Mouse (Mus musculus) activated CD4-positive, CD25-positive, alpha-beta regulatory T cell (primary cell): ENCODE measurements around the gene Klrb1. TPM values are rescaled to one million over a fixed set of nuclear protein-coding genes. Genes with fewer than 3 reads are reported as not detected.

Source experiments
- polyA plus RNA-seq, 2 experiments: library from polyadenylated mRNA; unstranded; fragments of 100-300 nt; shearing (Covaris generic); gene quantifications; one replicate each; pipeline ENCODE4 v1.2.1; 2017

Gene Klrb1
- not detected for polyA plus RNA-seq

DNA sequence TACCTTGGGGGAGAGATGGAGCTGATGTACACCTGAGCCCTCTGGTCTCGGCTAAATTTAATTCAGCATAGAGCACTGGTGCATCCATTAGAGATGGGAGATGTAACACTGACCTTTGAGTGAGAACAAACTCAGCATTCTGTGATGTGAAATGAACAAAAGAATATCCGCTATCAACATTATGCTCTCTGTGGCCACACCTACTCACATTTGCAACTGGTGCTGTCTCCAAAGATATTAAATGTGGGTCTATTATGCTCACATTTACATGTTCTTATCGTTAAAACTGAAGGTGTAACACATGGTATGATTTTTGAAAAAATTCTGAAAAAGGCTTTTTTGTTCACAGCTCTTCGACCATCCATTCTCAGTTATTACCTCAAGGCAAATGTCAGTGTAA, at the start of gene Klrb1:
TSS of gene Klrb1 (minus strand) at position 101 of the 400 bp plus-strand sequence.

DNA sequence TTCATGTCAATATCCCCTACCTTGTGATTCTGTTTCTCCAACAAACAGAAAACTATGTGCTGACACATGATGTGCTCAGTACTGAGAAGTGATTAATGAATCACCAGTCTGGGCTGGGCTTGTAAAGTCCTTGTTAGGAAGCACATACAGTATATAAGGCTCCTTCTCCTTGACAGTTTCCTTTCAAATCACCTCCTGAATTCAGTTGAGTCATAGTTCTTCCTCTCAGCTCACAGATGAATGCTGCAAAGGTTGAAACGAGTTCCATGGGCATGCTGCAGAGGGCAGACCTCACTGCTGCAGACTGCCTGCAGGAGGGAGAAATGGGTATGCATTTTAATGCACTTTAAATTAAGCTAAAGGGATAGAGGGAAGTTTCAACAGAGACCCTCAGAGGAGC, 60.7 kb downstream of the Klrb1 start, which contains the start of gene Clec2h:
TSS of gene Clec2h (plus strand) at position 180 of the 400 bp plus-strand sequence.

Other genes starting within 250 kb of the Klrb1 start
- gene Pzp, start 196.3 kb downstream of the Klrb1 start, polyA plus RNA-seq = under 1 TPM in 1 of 2 experiments, not detected in 1; 0.55 TPM
- gene A2ml1, start 141.5 kb downstream of the Klrb1 start, polyA plus RNA-seq = under 1 TPM; 0.06 to 0.57 TPM
- not detected for gene Klrb1a, start 99.5 kb downstream of the Klrb1 start, polyA plus RNA-seq
- gene Clec2h, start 60.7 kb downstream of the Klrb1 start, polyA plus RNA-seq = under 1 TPM in 1 of 2 experiments, not detected in 1; 0.61 TPM
- 1 to 10 TPM; 1.4 to 3.6 TPM for gene Klrb1c, start 66.2 kb upstream of the Klrb1 start, polyA plus RNA-seq
- gene Gm44511, start 103.3 kb upstream of the Klrb1 start, polyA plus RNA-seq = not detected
- under 1 TPM in 1 of 2 experiments, not detected in 1; 0.15 TPM for gene Klrb1b, start 103.3 kb upstream of the Klrb1 start, polyA plus RNA-seq
- gene Clec2i, start 164.5 kb upstream of the Klrb1 start, polyA plus RNA-seq = 10 to 100 TPM; 75.1 to 77.5 TPM
- gene BC035044, start 168.1 kb upstream of the Klrb1 start, polyA plus RNA-seq = 1 to 10 TPM; 1.2 to 1.8 TPM
- under 1 TPM in 1 of 2 experiments, not detected in 1; 0.25 TPM for gene Clec2g, start 211.3 kb upstream of the Klrb1 start, polyA plus RNA-seq